ENCODE assay signal across 25 mouse cellular contexts in the genomic region with DNA sequence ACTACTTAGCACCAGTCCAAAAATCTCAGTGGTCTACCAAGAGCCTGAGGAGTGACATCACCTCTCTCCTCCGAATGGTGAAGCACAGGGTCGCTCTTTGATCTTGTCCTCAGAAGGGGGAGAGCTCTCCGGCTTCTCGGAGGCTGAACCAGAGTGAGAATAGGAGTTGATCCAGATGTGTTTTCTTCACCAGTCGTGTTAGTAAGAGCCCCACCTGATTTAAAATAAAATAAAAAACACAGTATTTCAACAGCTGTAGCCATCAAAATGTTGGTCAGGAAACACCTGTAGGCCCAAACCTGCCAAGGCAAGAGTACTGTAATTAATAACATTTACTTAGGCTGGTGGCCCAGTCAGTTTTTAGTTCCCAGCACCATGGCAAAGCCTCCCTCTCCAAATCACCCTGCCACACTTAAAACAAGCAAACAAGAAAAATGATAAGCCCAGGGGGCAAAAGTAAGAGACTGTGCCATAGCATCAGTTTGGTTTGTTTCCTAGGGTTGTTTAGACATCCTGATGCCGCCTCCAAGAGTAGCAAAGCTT. TPM values are rescaled to one million over a fixed set of nuclear protein-coding genes. Genes with fewer than 3 reads are reported as not detected.
DNase-seq lines count a peak whose midpoint lies in the region; ATAC-seq and TF ChIP-seq lines count a peak whose summit lies in the region.
"Had no signal": no experiment of that assay in that cellular context is flagged by ENCODE, and none has a peak within 500 bp of the region (broad histone marks: within the 10 kb centered on the region; RNA-seq: fewer than 3 reads in every experiment).

No protein-coding gene starts in this region.

- TF ChIP-seq EP300 in heart, adult 2 months (IDR thresholded peaks at IDR 0.05; ENCODE audit: insufficient read depth, low read depth, low read length), result no peak

- no peak for ATAC-seq in heart, embryonic 13.5 days (ENCODE audit: extremely low read depth, insufficient number of reproducible peaks, low FRiP score, low TSS enrichment)
- ATAC-seq in limb, embryonic 14.5 days (ENCODE audit: low FRiP score, low read depth), result peak; percentile 53
- ATAC-seq: CD4-positive, CD25-positive, alpha-beta regulatory T cell, adult 4 months; forebrain, embryonic 13.5 days; forebrain, postnatal 0 days had no signal

- no peaks in the 10 kb centered on the region for H3K79me2 ChIP-seq in heart, adult 2 months (replicated peaks; ENCODE audit: control insufficient read depth, insufficient read depth, low read length)

- H3K27me3 ChIP-seq in heart, embryonic 13.5 days (replicated peaks), result no peaks in the 10 kb centered on the region
- H3K27me3 ChIP-seq in heart, adult 2 months (ENCODE audit: control insufficient read depth, insufficient read depth, low read length), result no peaks in the 10 kb centered on the region
- H3K27me3 ChIP-seq in limb, embryonic 14.5 days (ENCODE audit: control insufficient read depth, insufficient read depth, low read length), result no peaks in the 10 kb centered on the region
- H3K27me3 ChIP-seq: embryonic facial prominence, embryonic 13.5 days; forebrain, embryonic 13.5 days; hindbrain, embryonic 12.5 days; hindbrain, embryonic 15.5 days had no signal

- no peak for DNase-seq in heart, adult 2 months
- DNase-seq in lung, postnatal 25 days (ENCODE audit: low spot score), result peak; percentile 53
- DNase-seq in lung, postnatal 4 days, result no peak
- peak; percentile 43 for DNase-seq in limb, embryonic 14.5 days (ENCODE audit: low spot score)
- no peak for DNase-seq in neural tube, embryonic 10.5 days (ENCODE audit: extremely low spot score, low spot score)
- DNase-seq: adrenal gland, adult 2 months; adrenal gland, postnatal 14 days; cerebellum, adult 11 months; cerebellum, adult 2 months; cerebellum, adult 9-11 months; cerebellum, postnatal 25 days; forebrain, postnatal 0 days; gastrocnemius, adult 2 months; gastrocnemius, postnatal 14 days; heart, postnatal 14 days had no signal

- H3K4me2 ChIP-seq in heart, embryonic 13.5 days, result no peak overlapping the region
- no peak overlapping the region for H3K4me2 ChIP-seq in limb, embryonic 14.5 days (replicated peaks; ENCODE audit: low read depth, low read length, severe bottlenecking)
- H3K4me2 ChIP-seq: embryonic facial prominence, embryonic 13.5 days; forebrain, embryonic 13.5 days; heart, embryonic 11.5 days; hindbrain, embryonic 12.5 days; hindbrain, embryonic 15.5 days had no signal

- H3K36me3 ChIP-seq in heart, embryonic 13.5 days, result peaks cover 77% of the 10 kb centered on the region
- H3K36me3 ChIP-seq in heart, adult 2 months (ENCODE audit: control insufficient read depth, insufficient read depth, low read length), result peaks cover 7% of the 10 kb centered on the region
- no peaks in the 10 kb centered on the region for H3K36me3 ChIP-seq in limb, embryonic 14.5 days (ENCODE audit: control insufficient read depth, insufficient read depth, low read length)
- H3K36me3 ChIP-seq: embryonic facial prominence, embryonic 13.5 days; hindbrain, embryonic 12.5 days had no signal

- intact Hi-C loops in heart, adult 2 months (cut with DNase I), result no loop called here

- 0 out of 2 replicates have a peak overlapping the region, but pooled peaks have one; percentile 5 for H3K27ac ChIP-seq in heart, embryonic 13.5 days (replicated peaks)
- no peak overlapping the region for H3K27ac ChIP-seq in heart, adult 2 months
- no peak overlapping the region for H3K27ac ChIP-seq in limb, embryonic 14.5 days (replicated peaks; ENCODE audit: low read depth, low read length)
- H3K27ac ChIP-seq: embryonic facial prominence, embryonic 13.5 days; forebrain, embryonic 10.5 days; forebrain, embryonic 13.5 days; gastrocnemius, adult 2 months; hindbrain, embryonic 12.5 days; hindbrain, embryonic 15.5 days had no signal

- H3K9ac ChIP-seq in heart, embryonic 13.5 days, result no peak overlapping the region
- H3K9ac ChIP-seq in heart, adult 2 months (ENCODE audit: low read depth, low read length), result no peak overlapping the region
- no peak overlapping the region for H3K9ac ChIP-seq in limb, embryonic 14.5 days (ENCODE audit: low read depth, low read length, severe bottlenecking)
- H3K9ac ChIP-seq: embryonic facial prominence, embryonic 13.5 days; forebrain, embryonic 13.5 days; forebrain, postnatal 0 days; hindbrain, embryonic 12.5 days; hindbrain, embryonic 15.5 days had no signal

- whole genome bisulfite sequencing in heart, embryonic 13.5 days, result 59% methylated on average over 6 of the region's 6 CpGs
- 59% methylated on average over 6 of the region's 6 CpGs for WGBS in heart, adult 2 months
- 38% methylated on average over 6 of the region's 6 CpGs for WGBS in limb, embryonic 14.5 days

- no peak overlapping the region for H3K4me3 ChIP-seq in heart, embryonic 13.5 days
- H3K4me3 ChIP-seq in heart, adult 2 months, result no peak overlapping the region
- H3K4me3 ChIP-seq in limb, embryonic 14.5 days (replicated peaks; ENCODE audit: low read length), result no peak overlapping the region
- H3K4me3 ChIP-seq: embryonic facial prominence, embryonic 13.5 days; forebrain, embryonic 10.5 days; forebrain, embryonic 13.5 days; gastrocnemius, adult 2 months; hindbrain, embryonic 12.5 days; hindbrain, embryonic 15.5 days had no signal

- no peak for TF ChIP-seq CTCF in heart, adult 2 months (IDR thresholded peaks at IDR 0.05)

- TF ChIP-seq POLR2A in heart, adult 2 months (IDR thresholded peaks at IDR 0.05; ENCODE audit: insufficient read depth, low read depth, low read length), result no peak
- no peak for TF ChIP-seq POLR2A in limb, embryonic 14.5 days (IDR thresholded peaks at IDR 0.05; ENCODE audit: borderline replicate concordance, extremely low read depth, insufficient read depth, insufficient read length)

- no peaks in the 10 kb centered on the region for H3K9me3 ChIP-seq in heart, embryonic 13.5 days
- no peaks in the 10 kb centered on the region for H3K9me3 ChIP-seq in limb, embryonic 14.5 days (ENCODE audit: control insufficient read depth, low read length)
- H3K9me3 ChIP-seq: embryonic facial prominence, embryonic 13.5 days; forebrain, embryonic 10.5 days; forebrain, embryonic 13.5 days; hindbrain, embryonic 12.5 days; hindbrain, embryonic 15.5 days had no signal

- H3K4me1 ChIP-seq in heart, embryonic 13.5 days, result peaks cover 25% of the 10 kb centered on the region
- H3K4me1 ChIP-seq in heart, adult 2 months (ENCODE audit: control insufficient read depth, insufficient read depth, low read length), result peaks cover 1% of the 10 kb centered on the region
- H3K4me1 ChIP-seq in limb, embryonic 14.5 days (ENCODE audit: control insufficient read depth, insufficient read depth, low read length), result peaks cover 9% of the 10 kb centered on the region; the same call in 1 of the 2 replicates

RNA-seq across cellular contexts. Expression of gene Fam189a2, which starts 52.8 kb away (rescaled TPM):
- polyA plus RNA-seq in heart, embryonic 13.5 days (2015; fragmentation: Nextera tagmentation; extraction: Ambion mirVana), result 4.1 and 5.4 TPM in 2 replicates
- total RNA-seq in heart, adult 2 months (2021), result 10 to 100 TPM; 51.2 to 55.1 TPM
- polyA plus RNA-seq in heart, adult 2 months (2012; rRNA removed), result 52.0 and 73.9 TPM in 2 replicates
- polyA plus RNA-seq in limb, embryonic 14.5 days (2012; rRNA removed), result 4.5 and 5.0 TPM in 2 replicates
- 0.94 and 1.0 TPM in 2 replicates for polyA plus RNA-seq in limb, embryonic 14.5 days (2014; fragmentation: Nextera tagmentation; extraction: Ambion mirVana)
- total RNA-seq: common myeloid progenitor, adult 5-6 weeks; MEL had no signal
- polyA plus RNA-seq: CD4-positive, CD25-positive, alpha-beta regulatory T cell, adult 4 months had no signal

Comparison
In these comparisons a context has a peak if more than half of its experiments do, and no peak if none do; other contexts are left out.
1. DNase-seq: peak in lung, postnatal 25 days (single experiment) and limb, embryonic 14.5 days (single experiment); none in heart, adult 2 months (0 of 2), lung, postnatal 4 days (0 of 2) and neural tube, embryonic 10.5 days (single experiment).